Mouse (Mus musculus): ENCODE data around the gene Smim10l1. TPM values are rescaled to one million over a fixed set of nuclear protein-coding genes. Genes with fewer than 3 reads are reported as not detected.

Smim10l1 gene
- polyA plus RNA-seq (2015; fragmentation: Nextera tagmentation; extraction: Ambion mirVana): 87.3 and 88.4 TPM in 2 replicates

DNA sequence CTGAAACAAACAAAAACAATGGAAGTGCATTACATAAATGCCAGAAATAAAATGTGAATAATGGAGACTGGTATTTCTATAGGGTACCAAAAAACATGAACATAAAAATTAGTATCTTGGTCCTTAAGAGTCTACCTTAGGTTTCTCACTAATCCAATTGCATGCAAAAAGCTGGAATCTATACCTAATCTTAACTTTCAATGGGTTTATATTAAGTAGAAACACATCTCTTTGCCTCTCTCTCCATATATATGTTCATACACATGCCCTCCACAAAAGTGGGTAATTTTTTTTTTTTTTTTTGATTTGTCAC, at the start of gene Smim10l1:
Gene Smim10l1, plus strand, starts transcription at position 301 of the 313 bp plus-strand sequence.
- H3K9ac ChIP-seq: peak within 1 kb of the TSS; percentile 85
- peak within 1 kb of the TSS; percentile 97 for H3K27ac ChIP-seq
- no peaks in the 10 kb centered on the region for H3K36me3 ChIP-seq
- no peaks in the 10 kb centered on the region for H3K4me1 ChIP-seq
- peak within 1 kb of the TSS; percentile 83 for H3K4me3 ChIP-seq (replicated peaks)
- H3K27me3 ChIP-seq (replicated peaks): no peaks in the 10 kb centered on the region
- peak within 1 kb of the TSS; percentile 64 for H3K4me2 ChIP-seq
- no peak for ATAC-seq (ENCODE audit: insufficient read depth, low FRiP score, low read depth)
- H3K9me3 ChIP-seq: no peaks in the 10 kb centered on the region

DNA sequence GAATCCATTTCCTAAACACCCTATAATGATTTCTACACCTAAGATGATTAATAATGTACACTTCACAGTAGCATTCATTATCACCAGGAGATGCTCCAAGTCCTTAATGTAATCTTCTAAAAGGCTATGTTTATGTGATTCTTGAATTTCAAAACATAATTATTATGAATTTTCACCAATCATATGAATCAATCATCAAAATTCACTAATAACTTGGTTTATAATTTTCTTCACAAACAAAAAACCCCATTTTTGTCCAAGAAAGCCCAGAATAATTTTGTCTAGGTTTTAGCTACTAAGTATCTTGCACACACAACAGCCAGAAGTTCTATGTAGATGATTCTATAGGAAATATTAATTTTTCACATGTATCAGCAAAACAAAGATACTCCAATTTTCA, 49.0 kb upstream of the Smim10l1 start, which contains the start of gene Tas2r140:
Gene Tas2r140, minus strand, starts transcription at position 101 of the 400 bp plus-strand sequence.
- H3K4me2 ChIP-seq: no peak within 1 kb of the TSS
- H3K36me3 ChIP-seq: no peaks in the 10 kb centered on the region
- H3K4me1 ChIP-seq: no peaks in the 10 kb centered on the region
- ATAC-seq (ENCODE audit: insufficient read depth, low FRiP score, low read depth): no peak
- no peak within 1 kb of the TSS for H3K9ac ChIP-seq
- no peaks in the 10 kb centered on the region for H3K9me3 ChIP-seq
- H3K27me3 ChIP-seq (replicated peaks): no peaks in the 10 kb centered on the region
- no peak within 1 kb of the TSS for H3K4me3 ChIP-seq (replicated peaks)
- no peak within 1 kb of the TSS for H3K27ac ChIP-seq

GRCm38 (mm10) chr6:133092226-133092625, 12.5 kb upstream of the Smim10l1 start:
- ATAC-seq (ENCODE audit: insufficient read depth, low FRiP score, low read depth): no peak
- 86% methylated on average over 8 of the region's 8 CpGs for WGBS
- Histone ChIP-seq H3K27ac (no peak overlapping the region), H3K27me3 (replicated peaks) (no peaks in the 10 kb centered on the region), H3K9me3 (no peaks in the 10 kb centered on the region), H3K4me3 (replicated peaks) (no peak overlapping the region), H3K4me2 (no peak overlapping the region), H3K4me1 (no peaks in the 10 kb centered on the region), H3K36me3 (no peaks in the 10 kb centered on the region), H3K9ac (no peak overlapping the region)

DNA sequence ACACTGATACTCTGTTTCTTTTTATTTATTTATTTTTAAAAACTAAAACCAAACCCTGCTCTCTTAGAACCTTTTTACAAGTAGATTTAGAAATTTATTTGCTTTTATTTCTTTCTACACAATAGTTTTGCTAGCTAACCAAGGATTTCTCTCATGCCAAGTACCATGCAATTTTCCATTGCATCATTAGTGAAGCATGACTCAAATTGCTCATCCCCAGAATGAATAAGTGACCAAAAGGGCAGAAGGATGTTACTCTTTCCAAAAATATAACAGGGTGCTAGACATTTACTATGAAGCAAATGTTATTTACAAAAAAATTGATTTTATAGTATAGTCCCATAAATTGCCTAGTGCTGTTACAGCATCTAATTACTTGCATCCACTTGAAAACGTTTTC, 2.3 kb upstream of the Smim10l1 start:
- H3K4me2 ChIP-seq: no peak overlapping the region
- H3K27ac ChIP-seq: no peak overlapping the region
- no peaks in the 10 kb centered on the region for H3K36me3 ChIP-seq
- H3K27me3 ChIP-seq (replicated peaks): no peaks in the 10 kb centered on the region
- H3K4me3 ChIP-seq (replicated peaks): no peak overlapping the region
- no peaks in the 10 kb centered on the region for H3K4me1 ChIP-seq
- no peaks in the 10 kb centered on the region for H3K9me3 ChIP-seq
- 60% methylated on average over 1 of the region's 1 CpGs for WGBS
- ATAC-seq (ENCODE audit: insufficient read depth, low FRiP score, low read depth): no peak
- H3K9ac ChIP-seq: no peak overlapping the region

DNA sequence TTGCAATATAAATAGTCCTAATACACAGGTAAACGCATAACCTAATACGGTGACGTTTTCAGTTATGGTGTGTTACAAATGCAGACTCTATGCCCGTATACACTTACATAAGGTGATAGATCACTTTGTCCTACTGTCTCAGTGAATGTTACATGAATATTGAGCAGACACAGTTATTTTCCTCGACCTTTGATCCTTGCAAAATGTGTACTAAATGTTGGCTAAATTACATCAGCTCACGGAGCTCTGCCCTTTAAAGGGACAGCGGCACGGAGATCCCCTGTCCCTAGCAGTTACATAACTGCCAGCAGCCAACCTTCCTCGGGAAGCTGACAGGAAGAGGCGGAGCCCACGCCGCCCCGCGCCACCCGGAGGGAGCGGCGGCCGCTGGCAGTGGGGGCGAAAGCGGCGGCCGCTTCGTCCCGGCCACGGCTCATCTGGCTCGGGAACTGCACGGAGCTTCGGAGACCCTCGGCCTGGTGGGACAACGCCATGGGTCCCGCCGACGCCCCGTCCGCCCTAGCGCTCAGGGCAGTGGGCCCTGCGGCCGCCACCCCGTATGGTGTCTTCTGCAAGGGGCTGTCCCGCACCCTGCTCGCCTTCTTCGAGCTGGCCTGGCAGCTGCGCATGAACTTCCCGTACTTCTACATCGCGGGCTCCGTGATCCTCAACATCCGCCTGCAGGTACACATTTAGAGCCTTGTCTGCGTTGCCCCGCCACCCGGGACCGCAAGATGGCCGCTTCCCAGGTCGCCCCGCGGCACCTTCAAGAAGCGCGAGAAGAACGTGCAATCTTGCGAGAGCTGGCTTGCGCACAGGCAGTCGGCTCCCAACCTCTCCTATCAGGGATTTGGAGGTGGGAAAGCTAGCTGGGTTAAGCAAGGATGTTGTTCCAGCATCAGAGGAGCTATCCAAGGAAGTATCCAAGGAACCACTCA, 482 bp downstream of the Smim10l1 start:
- Histone ChIP-seq H3K4me1 (no peaks in the 10 kb centered on the region), H3K36me3 (no peaks in the 10 kb centered on the region), H3K27ac (peak overlapping the region; percentile 97), H3K9me3 (no peaks in the 10 kb centered on the region), H3K27me3 (replicated peaks) (no peaks in the 10 kb centered on the region), H3K4me2 (peak overlapping the region; percentile 64), H3K4me3 (replicated peaks) (peak overlapping the region; percentile 83), H3K9ac (peak overlapping the region; percentile 85)
- ATAC-seq (ENCODE audit: insufficient read depth, low FRiP score, low read depth): peak; percentile 98
- WGBS: under 1% methylated on average over 49 of the region's 62 CpGs

Other genes with a start within 250 kb of the Smim10l1 start
- gene Tas2r116, start 249.5 kb upstream of the Smim10l1 start, polyA plus RNA-seq (2015; fragmentation: Nextera tagmentation; extraction: Ambion mirVana): not detected in 2 replicates
- not detected in 2 replicates for gene Tas2r110, start 236.9 kb upstream of the Smim10l1 start, polyA plus RNA-seq (2015; fragmentation: Nextera tagmentation; extraction: Ambion mirVana)
- not detected in 2 replicates for gene Tas2r113, start 211.9 kb upstream of the Smim10l1 start, polyA plus RNA-seq (2015; fragmentation: Nextera tagmentation; extraction: Ambion mirVana)
- not detected in 2 replicates for gene Tas2r125, start 195.3 kb upstream of the Smim10l1 start, polyA plus RNA-seq (2015; fragmentation: Nextera tagmentation; extraction: Ambion mirVana)
- not detected in 2 replicates for gene Tas2r129, start 153.8 kb upstream of the Smim10l1 start, polyA plus RNA-seq (2015; fragmentation: Nextera tagmentation; extraction: Ambion mirVana)
- gene Tas2r131, start 147.0 kb upstream of the Smim10l1 start, polyA plus RNA-seq (2015; fragmentation: Nextera tagmentation; extraction: Ambion mirVana): not detected in 2 replicates
- not detected in 2 replicates for gene Tas2r109, start 123.9 kb upstream of the Smim10l1 start, polyA plus RNA-seq (2015; fragmentation: Nextera tagmentation; extraction: Ambion mirVana)
- gene Tas2r103, start 67.8 kb upstream of the Smim10l1 start, polyA plus RNA-seq (2015; fragmentation: Nextera tagmentation; extraction: Ambion mirVana): not detected in 2 replicates
- not detected in 2 replicates for gene Tas2r140, start 49.1 kb upstream of the Smim10l1 start, polyA plus RNA-seq (2015; fragmentation: Nextera tagmentation; extraction: Ambion mirVana)
- gene 5530400C23Rik, start 187.3 kb downstream of the Smim10l1 start, polyA plus RNA-seq (2015; fragmentation: Nextera tagmentation; extraction: Ambion mirVana): not detected in 2 replicates